Mouse (Mus musculus) erythroblast, adult 5-6 weeks (primary cell): Measurements from ENCODE around the gene Col11a2. TPM values are rescaled to one million over a fixed set of nuclear protein-coding genes. Genes with fewer than 3 reads are reported as not detected.
"Not testable (repeated sequence)": the region's sequence is repeated elsewhere in the genome, so short reads cannot be mapped to it uniquely, and the experiment has no call there.

Experiments used
- ATAC-seq: replicated peaks from 2 replicates; pipeline ENCODE4 v1.8.0; 2016; ENCODE audit warnings: moderate number of reproducible peaks, mild to moderate bottlenecking, moderate TSS enrichment, inconsistent platforms; ENCODE audit not compliant: poor library complexity, low FRiP score, severe bottlenecking
- total RNA-seq, 2 experiments: library from RNA; stranded (forward) in 1 of 2; stranded (reverse) in 1 of 2; fragments of 150-400 nt in 1 of 2; fragments of 200-764, 138-1000 nt in 1 of 2; gene quantifications; 2 replicates each; pipeline versions ENCODE4 v1.2.3 to v1.2.4; 2015 to 2017; ENCODE audit warnings: low replicate concordance in 2 of 2

Col11a2 gene
- total RNA-seq (2015; ENCODE audit: low replicate concordance) (1.3 TPM in 1 of 2 replicates, not detected in the other), total RNA-seq (2017; ENCODE audit: low replicate concordance) (4.3 and 7.0 TPM in 2 replicates)

GRCm38 (mm10) chr17:34038878-34039561 is at the start of gene Col11a2:
TSS of gene Col11a2 (plus strand) at chr17:34039437.
- ATAC-seq = no peak

GRCm38 (mm10) chr17:33991788-33992664 is 47.2 kb upstream of the Col11a2 start:
- ATAC-seq = peak; percentile 83

GRCm38 (mm10) chr17:33994959-33995358 is 44.3 kb upstream of the Col11a2 start:
- no peak for ATAC-seq

- no peak for ATAC-seq
These were observed 43.6 kb upstream of the Col11a2 start for GRCm38 (mm10) chr17:33995651-33996050.

- ATAC-seq = not testable (repeated sequence)
These were observed 42.2 kb upstream of the Col11a2 start for GRCm38 (mm10) chr17:33997025-33997424.

- not testable (repeated sequence) for ATAC-seq
These were observed 40.5 kb upstream of the Col11a2 start for GRCm38 (mm10) chr17:33998697-33999096.

GRCm38 (mm10) chr17:33999341-34000149 is 39.7 kb upstream of the Col11a2 start:
- ATAC-seq = 0 out of 2 replicates have a peak, but pooled peaks have one; percentile 42

- ATAC-seq = peak; percentile 93
These were observed 39.1 kb upstream of the Col11a2 start, which contains the start of gene H2-K1 for GRCm38 (mm10) chr17:34000150-34000537. TSS of gene H2-K1 (minus strand) at chr17:34000347.

GRCm38 (mm10) chr17:34000796-34001195 is 38.4 kb upstream of the Col11a2 start:
- ATAC-seq = not testable (repeated sequence)

- ATAC-seq = no peak
These were observed 35.8 kb upstream of the Col11a2 start for GRCm38 (mm10) chr17:34003426-34003825.

- ATAC-seq = no peak
These were observed 32.7 kb upstream of the Col11a2 start for GRCm38 (mm10) chr17:34006570-34006969.

GRCm38 (mm10) chr17:34010156-34010555 is 29.1 kb upstream of the Col11a2 start:
- no peak for ATAC-seq

- ATAC-seq = no peak
These were observed 25.8 kb upstream of the Col11a2 start for GRCm38 (mm10) chr17:34013436-34013835.

- ATAC-seq = no peak
These were observed 17.5 kb upstream of the Col11a2 start for GRCm38 (mm10) chr17:34021539-34022413.

GRCm38 (mm10) chr17:34022414-34022783 is 16.8 kb upstream of the Col11a2 start:
- no peak for ATAC-seq

GRCm38 (mm10) chr17:34022987-34023386 is 16.2 kb upstream of the Col11a2 start:
- no peak for ATAC-seq

GRCm38 (mm10) chr17:34023678-34024077 is 15.6 kb upstream of the Col11a2 start:
- no peak for ATAC-seq

GRCm38 (mm10) chr17:34024317-34024821 is 14.9 kb upstream of the Col11a2 start, which contains the start of gene Ring1:
TSS of gene Ring1 (minus strand) at chr17:34024680.
- peak; percentile 38; the same call in 1 of the 2 replicates for ATAC-seq
